Mouse (Mus musculus) left cerebral cortex, postnatal 4 days (tissue): ENCODE measurements around the gene Celf6. TPM values are rescaled to one million over a fixed set of nuclear protein-coding genes. Genes with fewer than 3 reads are reported as not detected.
A peak's percentile ranks its signal among the peaks of the same experiment; 100 is the strongest.

Experiments used
- DNase-seq: peaks from one replicate; pipeline ENCODE4 v3.0.0-alpha.2; 2022
- intact Hi-C: fragments of 180-260 bp; cut with DNase I; formaldehyde crosslinking; loops from one replicate; pipeline ENCODE4 v1.15.1; 2025
- total RNA-seq, 2 experiments: library from RNA; stranded (reverse); gene quantifications; 2 replicates each; pipeline ENCODE4 v1.2.3; 2021

The Celf6 gene
- total RNA-seq, 2 experiments from 2014 or later, result 43.6 to 44.8 TPM

- intact Hi-C loops, result no loop called here
- DNase-seq, result peak; percentile 83
Observed at GRCm38 (mm10) chr9:59584871-59585308, 7.2 kb downstream of the Celf6 start.

GRCm38 (mm10) chr9:59588252-59588651 is 10.5 kb downstream of the Celf6 start:
- DNase-seq, result no peak

DNA sequence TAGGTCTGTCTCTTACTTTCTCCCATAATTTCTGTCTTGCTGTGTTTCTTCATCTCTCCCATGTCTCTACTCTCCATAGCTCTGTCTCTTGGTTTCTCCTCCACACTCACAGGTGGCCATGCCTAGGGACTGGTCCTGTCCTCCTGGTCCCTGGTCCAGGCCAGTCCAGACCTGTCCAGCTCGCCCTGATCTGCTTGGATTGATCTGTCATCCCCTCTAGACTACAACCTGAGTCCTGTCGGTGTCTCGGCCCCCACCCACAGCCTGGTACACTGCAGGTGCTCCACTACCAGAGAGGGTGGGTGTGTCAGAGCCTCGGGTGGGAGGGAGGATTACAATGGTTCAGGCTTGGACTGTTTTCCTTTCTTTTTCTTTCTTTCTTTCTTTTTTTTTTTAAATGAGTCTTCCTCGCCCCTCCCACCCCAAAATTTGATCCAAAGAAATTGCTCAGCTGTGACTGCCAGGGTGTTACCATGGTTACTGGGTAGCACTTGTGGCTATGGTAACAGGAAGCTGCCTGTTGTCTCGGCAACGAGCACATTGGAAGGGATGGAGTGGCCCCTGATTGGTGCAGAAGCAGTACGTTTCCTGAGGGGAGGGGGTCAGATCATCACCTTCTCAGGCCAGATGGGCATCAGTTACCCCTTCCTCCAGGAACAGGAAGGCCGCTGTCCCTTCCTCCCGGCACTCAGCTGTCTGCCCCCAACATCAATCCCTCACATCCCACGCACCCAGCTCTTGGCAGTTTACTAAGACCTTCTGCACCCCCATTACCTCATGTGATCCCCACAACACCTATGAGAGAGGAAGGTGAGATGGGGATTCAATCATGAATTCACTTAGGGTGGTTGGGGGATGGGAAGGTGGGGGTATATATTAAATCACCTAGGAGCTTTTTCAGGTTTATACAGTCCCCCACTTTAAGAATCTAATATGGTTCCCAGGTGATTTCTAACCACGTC is 11.3 kb downstream of the Celf6 start:
- intact Hi-C loops, result no loop called here
- peak; percentile 50 for DNase-seq

More at GRCm38 (mm10) chr9:59588252-59588651, 10.5 kb downstream of the Celf6 start:
- intact Hi-C loops, result no loop called here

DNA sequence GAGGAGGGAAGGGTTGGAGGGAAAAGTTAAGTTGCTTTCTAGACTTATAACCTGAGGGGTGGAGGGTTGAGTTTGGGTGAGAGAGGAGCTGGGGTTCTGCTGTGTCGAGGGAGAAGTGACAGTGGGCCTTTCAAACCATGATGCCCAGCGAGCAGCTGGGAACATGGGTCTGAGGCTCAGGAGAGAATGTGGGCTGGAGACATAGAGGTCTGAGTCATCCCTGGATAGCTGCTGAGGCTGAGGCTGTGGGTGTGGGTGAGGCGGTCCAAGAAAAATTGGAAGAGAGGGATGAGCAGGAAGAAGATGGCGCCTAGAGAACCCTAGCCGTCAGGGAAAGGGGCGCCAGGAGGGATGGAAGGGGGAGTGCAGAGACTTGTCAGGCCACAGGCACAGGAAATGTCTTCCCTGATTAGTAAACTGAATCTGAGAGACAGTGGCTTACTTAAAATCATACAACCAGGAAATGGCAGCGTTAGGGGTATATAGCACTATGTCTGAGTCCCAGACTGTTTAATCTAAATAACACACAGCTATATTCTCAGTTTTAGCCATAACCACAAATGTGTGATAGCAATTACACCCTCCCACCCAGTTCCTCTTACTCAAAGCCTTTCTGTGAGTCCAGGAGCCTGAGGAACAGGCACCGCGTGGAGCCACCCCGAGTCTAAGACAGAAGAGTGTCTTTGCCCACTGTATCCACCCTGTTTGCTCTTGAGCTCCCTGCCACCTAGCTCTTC is 12.2 kb downstream of the Celf6 start:
- no peak for DNase-seq
- intact Hi-C loops, result no loop called here

- no peak for DNase-seq
- intact Hi-C loops, result no loop called here
Observed at GRCm38 (mm10) chr9:59601661-59602060, 23.9 kb downstream of the Celf6 start.

- DNase-seq, result peak; percentile 20
Observed at GRCm38 (mm10) chr9:59605967-59606366, 28.2 kb downstream of the Celf6 start.

GRCm38 (mm10) chr9:59610950-59611349 is 33.2 kb downstream of the Celf6 start:
- intact Hi-C loops, result no loop called here
- DNase-seq, result no peak

More at GRCm38 (mm10) chr9:59605967-59606366, 28.2 kb downstream of the Celf6 start:
- intact Hi-C loops, result no loop called here

- intact Hi-C loops, result no loop called here
- no peak for DNase-seq
Observed at GRCm38 (mm10) chr9:59615797-59616196, 38.1 kb downstream of the Celf6 start.

DNA sequence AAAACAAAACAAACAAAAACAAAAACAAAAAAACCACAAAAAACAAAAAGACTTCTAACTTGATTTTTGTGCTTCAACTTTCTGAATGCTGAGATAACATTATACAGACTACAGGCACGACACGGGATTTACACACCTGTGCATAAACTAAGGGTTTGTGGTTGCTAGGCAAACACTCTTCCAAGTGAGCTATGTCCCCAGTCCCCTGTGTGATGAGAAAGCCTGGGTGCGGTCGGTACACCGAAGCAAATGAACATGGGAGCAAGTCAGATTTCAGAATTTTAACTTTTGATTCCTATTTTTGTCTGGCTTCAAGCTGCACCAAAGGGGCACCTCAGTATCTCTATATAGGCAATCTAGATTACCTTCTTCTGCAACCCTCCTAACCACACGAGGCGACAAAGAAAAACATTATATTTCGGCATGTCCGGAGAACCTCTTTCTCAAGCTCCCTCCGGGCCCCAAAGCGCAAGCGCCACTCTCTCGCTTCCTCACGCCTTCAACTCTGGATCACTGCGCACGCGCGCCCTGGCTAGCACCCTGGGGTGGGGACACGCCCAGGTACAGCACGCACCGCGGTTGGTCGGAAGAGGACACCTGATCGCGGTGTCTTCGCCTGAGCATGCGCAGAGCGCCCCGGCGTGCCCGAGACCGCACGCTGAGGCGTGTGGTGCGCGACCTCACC is 39.0 kb downstream of the Celf6 start, which contains the start of gene Parp6:
Gene Parp6, plus strand, starts transcription at position 663 of the 685 bp plus-strand sequence.
- intact Hi-C loops, result no loop called here
- peak; percentile 100 for DNase-seq

GRCm38 (mm10) chr9:59617307-59617973 is 39.7 kb downstream of the Celf6 start:
- no peak for DNase-seq
- intact Hi-C loops, result no loop called here

DNA sequence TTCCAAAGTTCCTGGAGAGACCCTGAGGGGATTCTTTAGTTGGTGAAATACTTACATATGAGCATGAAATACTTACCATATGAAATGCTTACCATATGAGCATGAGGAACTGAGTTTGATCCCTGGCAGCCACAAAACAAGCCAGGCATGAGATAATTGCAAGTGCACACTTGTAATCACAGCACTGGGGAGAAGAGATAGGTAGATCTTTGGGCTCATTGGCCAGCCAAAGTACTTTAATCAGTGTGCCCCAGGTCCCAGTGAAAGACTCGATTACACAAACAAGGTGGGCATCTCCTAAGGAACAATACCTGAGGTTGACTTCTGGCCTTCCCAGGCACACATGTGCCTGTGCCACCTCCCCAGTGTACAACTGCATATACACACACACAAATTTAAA is 60.7 kb downstream of the Celf6 start:
- no peak for DNase-seq
- intact Hi-C loops, result no loop called here

GRCm38 (mm10) chr9:59639936-59640335 is 62.2 kb downstream of the Celf6 start:
- intact Hi-C loops, result no loop called here
- no peak for DNase-seq

DNA sequence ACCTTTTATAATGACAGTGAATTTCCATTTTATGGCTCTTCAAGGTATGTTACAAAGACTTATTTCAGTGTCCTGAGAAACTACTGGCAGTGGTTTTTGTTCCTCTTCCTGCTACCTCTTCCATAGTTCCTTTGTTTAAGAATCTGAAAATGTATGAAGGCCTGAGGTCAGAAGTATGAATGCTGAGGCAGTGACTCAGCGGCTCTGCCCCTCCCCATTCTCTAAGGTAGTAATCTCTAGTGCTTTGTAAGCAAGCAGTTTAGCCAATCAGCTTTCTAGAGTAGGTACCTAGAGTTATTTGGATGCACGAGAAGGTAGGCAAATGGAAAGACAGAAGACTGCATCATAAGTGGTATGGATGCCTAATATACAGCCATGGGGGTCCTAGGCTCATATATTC is 63.6 kb downstream of the Celf6 start:
- DNase-seq, result no peak
- intact Hi-C loops, result no loop called here

DNA sequence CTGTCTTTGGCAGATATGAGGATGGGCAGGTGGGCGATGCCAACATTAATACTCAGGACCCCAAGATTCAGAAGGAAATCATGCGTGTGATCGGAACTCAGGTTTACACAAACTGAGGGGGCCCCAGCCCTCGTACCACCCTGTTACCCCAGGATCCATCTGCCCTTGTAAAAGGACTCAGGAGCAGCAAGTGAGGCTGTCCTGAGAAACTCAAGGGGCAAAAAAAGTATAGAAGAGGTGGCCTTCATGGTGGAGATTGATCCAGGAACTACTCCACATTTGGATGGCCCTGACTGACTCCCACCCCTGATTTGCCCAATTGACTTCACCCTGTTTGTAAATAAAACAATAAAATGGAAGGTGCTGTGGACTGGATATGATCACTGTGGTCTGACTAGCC is 72.2 kb downstream of the Celf6 start:
- DNase-seq, result no peak
- intact Hi-C loops, result no loop called here

GRCm38 (mm10) chr9:59653371-59653770 is 75.7 kb downstream of the Celf6 start:
- intact Hi-C loops, result no loop called here
- DNase-seq, result no peak

DNA sequence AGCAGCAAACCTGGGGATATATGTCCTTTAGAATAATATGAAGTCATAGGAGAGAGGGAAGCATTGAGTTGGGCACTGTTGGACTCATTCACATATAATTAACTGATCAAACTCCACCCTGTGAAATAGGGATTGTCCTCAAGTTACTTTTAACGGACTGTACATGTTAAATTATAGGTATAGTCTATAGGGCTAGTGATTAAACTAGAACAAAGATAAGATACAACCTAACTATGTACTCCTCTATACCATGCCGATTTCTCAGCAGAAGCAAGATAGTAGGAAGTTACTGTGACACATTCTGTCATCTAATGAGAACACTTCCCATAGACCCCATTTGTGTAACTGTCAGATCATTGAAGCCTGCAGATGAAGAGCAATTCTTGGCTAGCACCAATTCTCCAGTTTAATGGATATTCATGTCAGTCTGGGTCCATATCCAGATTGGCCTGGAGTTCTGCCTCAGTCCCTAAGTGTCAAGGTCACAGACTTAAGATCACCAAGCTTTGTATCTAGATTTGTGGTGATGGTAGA is 76.8 kb downstream of the Celf6 start:
- DNase-seq, result no peak
- intact Hi-C loops, result no loop called here

GRCm38 (mm10) chr9:59655958-59656634 is 78.4 kb downstream of the Celf6 start, which contains the start of gene Pkm:
Gene Pkm, plus strand, starts transcription at chr9:59656368.
- intact Hi-C loops, result no loop called here
- DNase-seq, result peak; percentile 95
